Mouse (Mus musculus) urinary bladder, adult 18-20 months (tissue): ENCODE data around the gene Vil1.
A peak's percentile ranks its signal among the peaks of the same experiment; 100 is the strongest.

Source experiments
- DNase-seq, 2 experiments: peaks; one replicate each; pipeline ENCODE4 v3.0.0; 2022; ENCODE audit warnings: low spot score in 2 of 2, mixed read lengths in 2 of 2

The Vil1 gene

DNA sequence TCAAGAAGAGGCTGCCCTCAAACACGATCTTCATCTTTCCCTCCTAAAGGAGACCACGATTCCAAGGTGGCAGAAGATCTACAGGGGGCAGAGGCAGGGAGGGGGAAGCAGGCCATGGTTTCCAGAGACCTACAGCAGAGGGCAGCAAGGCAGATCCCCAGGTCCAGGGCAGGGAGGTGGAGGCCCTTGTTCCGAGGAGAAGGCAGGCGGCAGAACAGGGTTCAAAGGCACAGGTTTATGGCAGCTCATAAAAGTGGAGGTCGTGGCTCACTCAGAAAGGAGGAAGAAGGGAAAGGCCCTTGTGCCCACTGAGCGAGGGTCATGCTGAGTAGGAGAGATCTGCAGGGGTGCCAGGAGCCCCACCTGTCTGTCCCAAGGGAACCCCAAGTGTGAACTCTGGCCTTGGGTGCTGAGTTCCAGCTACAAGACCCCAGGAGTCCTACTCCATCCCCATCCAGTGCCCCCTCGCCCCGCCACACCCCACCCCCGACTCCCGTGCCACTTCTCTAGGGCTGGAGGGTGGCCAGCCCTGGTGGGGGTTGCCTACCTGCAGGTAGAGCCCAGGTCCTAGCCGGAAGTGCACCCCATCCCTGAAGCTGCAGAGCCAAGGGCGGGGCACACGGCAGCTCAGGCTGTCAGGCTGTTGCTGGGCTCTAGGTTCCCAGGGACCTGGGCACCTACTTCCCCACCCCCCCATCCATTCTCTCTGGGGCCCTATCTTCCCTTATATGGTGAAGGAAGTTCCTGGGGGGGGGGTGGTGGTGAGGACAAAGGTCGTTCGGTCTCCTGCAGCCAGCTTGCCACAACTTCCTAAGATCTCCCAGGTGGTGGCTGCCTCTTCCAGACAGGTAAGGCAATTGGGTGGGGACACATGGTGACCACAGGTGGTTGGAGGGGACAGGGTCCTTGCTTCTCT, at the start of gene Vil1:
Vil1 (plus strand) TSS at position 788 of the 916 bp plus-strand sequence.
- DNase-seq = no peak

- no peak for DNase-seq
Measured at GRCm38 (mm10) chr1:74359952-74360517, 49.1 kb upstream of the Vil1 start.

DNA sequence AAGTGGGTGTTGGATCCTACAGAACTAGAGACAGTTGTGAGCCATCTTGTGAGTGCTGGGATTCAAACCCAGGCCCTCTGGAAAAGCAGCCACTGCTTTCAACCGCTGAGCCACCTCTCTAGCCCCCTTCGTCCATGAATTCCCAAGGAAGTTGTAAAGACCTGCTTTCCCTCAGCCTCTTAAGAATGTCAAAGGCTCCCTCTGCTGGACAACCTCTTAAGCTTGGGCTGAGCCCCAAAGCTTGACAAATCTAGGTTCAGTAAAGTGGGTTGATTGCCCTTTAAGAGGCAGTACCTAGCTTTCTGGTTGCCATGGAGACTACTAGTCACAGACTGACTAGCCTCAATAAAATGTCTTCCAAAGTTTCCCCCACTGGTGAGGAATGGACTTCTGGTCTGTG, 47.4 kb upstream of the Vil1 start, which contains the start of gene Catip:
Catip (plus strand) TSS at position 297 of the 400 bp plus-strand sequence.
- DNase-seq = peak; percentile 53 to 60

- DNase-seq = no peak
Measured at GRCm38 (mm10) chr1:74362325-74363229, 46.6 kb upstream of the Vil1 start.

- no peak for DNase-seq
Measured at GRCm38 (mm10) chr1:74363437-74363836, 45.7 kb upstream of the Vil1 start.

- no peak for DNase-seq
Measured at GRCm38 (mm10) chr1:74364270-74364669, 44.9 kb upstream of the Vil1 start.

- DNase-seq = peak; percentile 35 to 63
Measured at GRCm38 (mm10) chr1:74367886-74368645, 41.1 kb upstream of the Vil1 start.

DNA sequence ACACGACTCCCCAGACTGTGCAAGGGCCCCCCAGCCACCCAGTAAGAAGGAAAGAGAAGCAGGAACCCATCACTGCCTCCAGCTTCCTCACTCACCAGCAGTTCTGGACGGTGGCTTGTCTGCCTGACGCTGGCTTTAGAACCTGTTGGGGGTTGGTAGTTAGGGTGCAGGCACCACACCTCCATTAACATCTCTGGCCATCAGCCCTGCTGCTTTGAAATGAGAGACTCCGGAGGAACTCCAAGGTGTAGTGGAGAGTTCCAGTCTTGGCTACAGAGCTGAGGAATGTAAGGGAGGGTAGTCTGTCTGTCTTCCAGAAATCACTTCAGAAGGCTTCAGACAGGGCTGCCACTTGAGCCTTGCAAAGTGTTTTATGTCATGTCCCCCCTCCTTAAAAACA, 39.1 kb upstream of the Vil1 start:
- DNase-seq = no peak

GRCm38 (mm10) chr1:74373372-74373771, 35.8 kb upstream of the Vil1 start:
- DNase-seq = no peak

- no peak for DNase-seq
Measured at GRCm38 (mm10) chr1:74374980-74375379, 34.2 kb upstream of the Vil1 start, which contains the start of gene Slc11a1. Gene Slc11a1, plus strand, starts transcription at chr1:74375195.

DNA sequence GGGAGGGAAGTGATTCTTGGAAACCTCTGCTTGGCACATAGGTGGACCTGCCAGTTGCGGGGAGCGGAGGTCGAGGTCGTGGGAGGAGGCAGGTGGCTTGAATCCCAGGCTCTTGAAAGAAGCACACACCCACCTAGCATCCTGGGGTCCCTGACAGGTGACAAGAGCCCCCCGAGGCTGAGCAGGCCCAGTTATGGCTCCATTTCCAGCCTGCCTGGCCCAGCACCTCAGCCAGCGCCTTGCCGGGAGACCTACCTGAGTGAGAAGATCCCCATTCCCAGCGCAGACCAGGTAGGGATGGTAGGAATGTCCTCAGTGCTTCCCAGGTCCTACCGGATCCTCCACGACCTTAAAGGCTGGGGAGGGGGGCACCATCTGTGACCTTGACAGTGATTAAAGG, 33.6 kb upstream of the Vil1 start:
- DNase-seq = no peak

- no peak for DNase-seq
Measured at GRCm38 (mm10) chr1:74376396-74376795, 32.8 kb upstream of the Vil1 start.

GRCm38 (mm10) chr1:74379058-74379504, 30.1 kb upstream of the Vil1 start:
- DNase-seq = no peak

GRCm38 (mm10) chr1:74380484-74380883, 28.7 kb upstream of the Vil1 start:
- no peak for DNase-seq

- no peak for DNase-seq
Measured at GRCm38 (mm10) chr1:74381588-74382021, 27.6 kb upstream of the Vil1 start.

GRCm38 (mm10) chr1:74383385-74383784, 25.8 kb upstream of the Vil1 start:
- DNase-seq = no peak

GRCm38 (mm10) chr1:74384525-74384924, 24.7 kb upstream of the Vil1 start:
- DNase-seq = no peak

DNA sequence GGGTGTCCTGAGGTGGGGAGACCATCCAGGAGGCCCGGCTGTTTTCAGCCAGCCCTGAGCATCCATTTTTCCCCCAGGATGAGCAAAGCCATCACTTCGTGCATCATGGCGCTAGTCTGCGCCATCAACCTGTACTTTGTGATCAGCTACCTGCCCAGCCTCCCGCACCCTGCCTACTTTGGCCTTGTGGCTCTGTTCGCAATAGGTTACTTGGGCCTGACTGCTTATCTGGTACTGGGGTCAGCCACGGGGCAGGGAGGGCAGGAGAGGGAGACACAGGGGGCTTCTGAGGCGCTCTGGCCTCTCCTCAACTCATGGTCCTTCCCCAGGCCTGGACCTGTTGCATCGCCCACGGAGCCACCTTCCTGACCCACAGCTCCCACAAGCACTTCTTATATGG, 24.1 kb upstream of the Vil1 start:
- DNase-seq = no peak

DNA sequence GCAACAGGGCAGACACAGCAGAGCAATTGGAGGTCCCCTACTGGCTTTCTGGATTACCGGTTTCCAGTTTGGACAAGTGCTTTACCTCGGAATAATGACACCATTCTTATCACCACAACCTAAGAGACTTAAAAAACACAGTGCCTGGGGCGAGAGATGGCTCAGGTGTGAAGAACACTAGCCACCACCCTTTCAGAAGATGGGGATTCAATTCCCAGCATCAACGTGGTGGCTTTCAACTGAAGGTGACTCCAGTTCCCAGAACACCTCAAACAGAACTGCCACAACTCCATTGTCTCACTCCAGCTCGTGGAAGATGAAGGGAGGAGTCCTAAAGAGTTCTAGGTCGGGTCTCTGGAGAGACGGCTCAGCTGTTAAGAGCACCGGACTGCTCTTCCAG, 23.6 kb upstream of the Vil1 start:
- DNase-seq = no peak

GRCm38 (mm10) chr1:74386363-74386713, 22.8 kb upstream of the Vil1 start:
- DNase-seq = no peak

DNA sequence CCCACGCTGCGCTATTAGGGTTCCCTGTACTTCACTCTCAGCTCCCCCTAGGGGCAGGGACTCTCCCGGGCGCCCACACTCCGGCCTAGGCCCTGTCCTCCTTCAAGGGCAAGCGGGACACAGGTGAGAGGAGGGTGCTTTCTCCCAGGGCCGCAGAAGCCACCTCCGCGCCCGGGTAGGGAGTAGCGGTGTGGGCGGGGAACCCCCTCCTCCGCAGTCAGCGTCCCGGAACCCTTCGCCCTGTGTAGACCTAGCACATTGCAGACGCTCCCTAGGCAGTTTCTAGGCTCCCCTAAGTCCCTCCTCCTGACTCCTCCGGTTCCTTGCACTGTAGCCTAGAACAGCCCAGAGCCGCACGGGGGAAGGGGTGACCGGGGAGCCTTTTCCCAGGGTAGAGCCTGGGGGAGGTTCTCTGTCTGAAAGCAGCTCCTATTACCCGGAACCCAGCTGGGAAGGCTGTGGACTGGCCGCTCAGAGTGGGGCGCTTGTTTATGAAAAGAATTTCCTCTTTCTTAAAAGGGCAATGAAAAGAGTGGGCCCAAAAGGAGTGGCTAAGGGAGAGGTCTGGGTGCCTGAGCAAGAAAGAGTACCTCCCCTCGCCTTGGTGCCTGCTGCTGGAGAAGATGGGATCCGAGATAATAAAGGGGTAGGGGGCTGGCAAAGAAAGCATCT, 22.3 kb upstream of the Vil1 start:
- peak; percentile 94 to 98 for DNase-seq
